Mouse (Mus musculus): ENCODE measurements at regions not wholly inside any gene's neighbourhood (a gene's known extent, or its start where the extent isn't known, plus 50 kb on each side); places are given as distances from the start of the nearest gene placed in this dataset.

- WGBS, result under 1% methylated on average over 34 of the region's 34 CpGs
- peak; percentile 71 for ATAC-seq
- Histone ChIP-seq H3K4me2 (ENCODE audit: low read depth, low read length) (peak overlapping the region; percentile 93), H3K4me1 (ENCODE audit: control insufficient read depth, insufficient read depth, low read length) (peaks cover 18% of the 10 kb centered on the region), H3K36me3 (ENCODE audit: control insufficient read depth, insufficient read depth, low read length) (no peaks in the 10 kb centered on the region), H3K4me3 (ENCODE audit: low read length) (peak overlapping the region; percentile 48), H3K9me3 (ENCODE audit: control insufficient read depth, low read length) (no peaks in the 10 kb centered on the region), H3K27me3 (replicated peaks; ENCODE audit: control insufficient read depth, insufficient read depth, low read length) (peaks cover 51% of the 10 kb centered on the region), H3K9ac (ENCODE audit: low read depth, low read length) (peak overlapping the region; percentile 61), H3K27ac (ENCODE audit: low read length) (no peak overlapping the region)
Measured at GRCm38 (mm10) chr17:85799865-85800356, 111.8 kb upstream of the Six2 start.

GRCm38 (mm10) chr17:85799081-85799864 is 111.2 kb upstream of the Six2 start:
- Histone ChIP-seq H3K4me3 (ENCODE audit: low read length) (peak overlapping the region; percentile 48), H3K9me3 (ENCODE audit: control insufficient read depth, low read length) (no peaks in the 10 kb centered on the region), H3K27ac (ENCODE audit: low read length) (no peak overlapping the region), H3K4me2 (ENCODE audit: low read depth, low read length) (peak overlapping the region; percentile 93), H3K36me3 (ENCODE audit: control insufficient read depth, insufficient read depth, low read length) (no peaks in the 10 kb centered on the region), H3K4me1 (ENCODE audit: control insufficient read depth, insufficient read depth, low read length) (peaks cover 18% of the 10 kb centered on the region), H3K27me3 (replicated peaks; ENCODE audit: control insufficient read depth, insufficient read depth, low read length) (peaks cover 53% of the 10 kb centered on the region), H3K9ac (ENCODE audit: low read depth, low read length) (peak overlapping the region; percentile 61; the same call in 1 of the 2 replicates)
- 3% methylated on average over 22 of the region's 22 CpGs for WGBS
- peak; percentile 53; the same call in 1 of the 2 replicates for ATAC-seq

GRCm38 (mm10) chr17:85797755-85798154 is 109.7 kb upstream of the Six2 start:
- no peak overlapping the region for H3K27ac ChIP-seq (ENCODE audit: low read length)
- H3K4me2 ChIP-seq (ENCODE audit: low read depth, low read length), result no peak overlapping the region
- WGBS, result 76% methylated on average over 5 of the region's 5 CpGs
- H3K9ac ChIP-seq (ENCODE audit: low read depth, low read length), result no peak overlapping the region
- peaks cover 18% of the 10 kb centered on the region for H3K4me1 ChIP-seq (ENCODE audit: control insufficient read depth, insufficient read depth, low read length)
- no peak for ATAC-seq
- no peaks in the 10 kb centered on the region for H3K36me3 ChIP-seq (ENCODE audit: control insufficient read depth, insufficient read depth, low read length)
- peaks cover 51% of the 10 kb centered on the region for H3K27me3 ChIP-seq (replicated peaks; ENCODE audit: control insufficient read depth, insufficient read depth, low read length)
- no peak overlapping the region for H3K4me3 ChIP-seq (ENCODE audit: low read length)
- no peaks in the 10 kb centered on the region for H3K9me3 ChIP-seq (ENCODE audit: control insufficient read depth, low read length)

GRCm38 (mm10) chr17:85795820-85796219 is 107.7 kb upstream of the Six2 start:
- peaks cover 42% of the 10 kb centered on the region for H3K27me3 ChIP-seq (replicated peaks; ENCODE audit: control insufficient read depth, insufficient read depth, low read length)
- H3K9ac ChIP-seq (ENCODE audit: low read depth, low read length), result no peak overlapping the region
- no peak overlapping the region for H3K4me2 ChIP-seq (ENCODE audit: low read depth, low read length)
- H3K36me3 ChIP-seq (ENCODE audit: control insufficient read depth, insufficient read depth, low read length), result no peaks in the 10 kb centered on the region
- no peaks in the 10 kb centered on the region for H3K9me3 ChIP-seq (ENCODE audit: control insufficient read depth, low read length)
- H3K27ac ChIP-seq (ENCODE audit: low read length), result no peak overlapping the region
- no peak for ATAC-seq
- H3K4me1 ChIP-seq (ENCODE audit: control insufficient read depth, insufficient read depth, low read length), result peaks cover 18% of the 10 kb centered on the region
- H3K4me3 ChIP-seq (ENCODE audit: low read length), result no peak overlapping the region
- WGBS, result 54% methylated on average over 5 of the region's 5 CpGs

- 55% methylated on average over 13 of the region's 13 CpGs for WGBS
- ATAC-seq, result no peak
- H3K27ac ChIP-seq (ENCODE audit: low read length), result no peak overlapping the region
Measured at GRCm38 (mm10) chr17:85785625-85786294, 97.7 kb upstream of the Six2 start.

GRCm38 (mm10) chr17:85780477-85780876 is 92.4 kb upstream of the Six2 start:
- WGBS, result 71% methylated on average over 10 of the region's 10 CpGs
- Histone ChIP-seq H3K9ac (ENCODE audit: low read depth, low read length) (no peak overlapping the region), H3K27me3 (replicated peaks; ENCODE audit: control insufficient read depth, insufficient read depth, low read length) (0 out of 2 replicates have a peak, but pooled peaks cover 3% of the 10 kb centered on the region), H3K4me2 (ENCODE audit: low read depth, low read length) (no peak overlapping the region), H3K4me1 (ENCODE audit: control insufficient read depth, insufficient read depth, low read length) (no peaks in the 10 kb centered on the region), H3K36me3 (ENCODE audit: control insufficient read depth, insufficient read depth, low read length) (no peaks in the 10 kb centered on the region), H3K4me3 (ENCODE audit: low read length) (no peak overlapping the region), H3K9me3 (ENCODE audit: control insufficient read depth, low read length) (no peaks in the 10 kb centered on the region), H3K27ac (ENCODE audit: low read length) (no peak overlapping the region)
- no peak for ATAC-seq

More at GRCm38 (mm10) chr17:85785625-85786294, 97.7 kb upstream of the Six2 start:
- H3K9ac ChIP-seq (ENCODE audit: low read depth, low read length), result no peak overlapping the region
- H3K4me3 ChIP-seq (ENCODE audit: low read length), result no peak overlapping the region
- no peaks in the 10 kb centered on the region for H3K9me3 ChIP-seq (ENCODE audit: control insufficient read depth, low read length)
- H3K4me1 ChIP-seq (ENCODE audit: control insufficient read depth, insufficient read depth, low read length), result no peaks in the 10 kb centered on the region
- no peaks in the 10 kb centered on the region for H3K36me3 ChIP-seq (ENCODE audit: control insufficient read depth, insufficient read depth, low read length)
- H3K27me3 ChIP-seq (replicated peaks; ENCODE audit: control insufficient read depth, insufficient read depth, low read length), result no peaks in the 10 kb centered on the region
- H3K4me2 ChIP-seq (ENCODE audit: low read depth, low read length), result no peak overlapping the region

- 79% methylated on average over 3 of the region's 3 CpGs for WGBS
Measured at GRCm38 (mm10) chr17:85776876-85777275, 88.8 kb upstream of the Six2 start.

GRCm38 (mm10) chr17:85768341-85768740 is 80.3 kb upstream of the Six2 start:
- no peak for ATAC-seq

More at GRCm38 (mm10) chr17:85776876-85777275, 88.8 kb upstream of the Six2 start:
- no peak overlapping the region for H3K27ac ChIP-seq (ENCODE audit: low read length)
- 0 out of 2 replicates have a peak, but pooled peaks cover 3% of the 10 kb centered on the region for H3K27me3 ChIP-seq (replicated peaks; ENCODE audit: control insufficient read depth, insufficient read depth, low read length)
- H3K9me3 ChIP-seq (ENCODE audit: control insufficient read depth, low read length), result no peaks in the 10 kb centered on the region
- no peak overlapping the region for H3K9ac ChIP-seq (ENCODE audit: low read depth, low read length)
- H3K4me1 ChIP-seq (ENCODE audit: control insufficient read depth, insufficient read depth, low read length), result no peaks in the 10 kb centered on the region
- ATAC-seq, result no peak
- H3K4me2 ChIP-seq (ENCODE audit: low read depth, low read length), result no peak overlapping the region
- H3K4me3 ChIP-seq (ENCODE audit: low read length), result no peak overlapping the region
- no peaks in the 10 kb centered on the region for H3K36me3 ChIP-seq (ENCODE audit: control insufficient read depth, insufficient read depth, low read length)

GRCm38 (mm10) chr17:85767201-85767862 is 79.3 kb upstream of the Six2 start:
- Histone ChIP-seq H3K9ac (ENCODE audit: low read depth, low read length) (no peak overlapping the region), H3K27ac (ENCODE audit: low read length) (no peak overlapping the region), H3K4me1 (ENCODE audit: control insufficient read depth, insufficient read depth, low read length) (no peaks in the 10 kb centered on the region), H3K27me3 (replicated peaks; ENCODE audit: control insufficient read depth, insufficient read depth, low read length) (no peaks in the 10 kb centered on the region), H3K36me3 (ENCODE audit: control insufficient read depth, insufficient read depth, low read length) (no peaks in the 10 kb centered on the region), H3K9me3 (ENCODE audit: control insufficient read depth, low read length) (no peaks in the 10 kb centered on the region), H3K4me3 (ENCODE audit: low read length) (no peak overlapping the region), H3K4me2 (ENCODE audit: low read depth, low read length) (no peak overlapping the region)
- ATAC-seq, result no peak
- WGBS, result 73% methylated on average over 15 of the region's 15 CpGs

More at GRCm38 (mm10) chr17:85768341-85768740, 80.3 kb upstream of the Six2 start:
- Histone ChIP-seq H3K27ac (ENCODE audit: low read length) (no peak overlapping the region), H3K36me3 (ENCODE audit: control insufficient read depth, insufficient read depth, low read length) (no peaks in the 10 kb centered on the region), H3K4me1 (ENCODE audit: control insufficient read depth, insufficient read depth, low read length) (no peaks in the 10 kb centered on the region), H3K4me2 (ENCODE audit: low read depth, low read length) (no peak overlapping the region), H3K27me3 (replicated peaks; ENCODE audit: control insufficient read depth, insufficient read depth, low read length) (no peaks in the 10 kb centered on the region), H3K9me3 (ENCODE audit: control insufficient read depth, low read length) (no peaks in the 10 kb centered on the region), H3K4me3 (ENCODE audit: low read length) (no peak overlapping the region), H3K9ac (ENCODE audit: low read depth, low read length) (no peak overlapping the region)
- WGBS, result 85% methylated on average over 10 of the region's 10 CpGs

Data from intestine, embryonic 16.5 days (tissue).